Mouse (Mus musculus) liver, adult (tissue): Measurements from ENCODE around the gene Il17rd.

Experiments used
- GATA4 ChIP-seq: IDR thresholded peaks from 2 replicates; pipeline ENCODE4 v1.6.1; 2014; ENCODE audit warnings: mild to moderate bottlenecking, low read length; ENCODE audit not compliant: insufficient replicate concordance

The Il17rd gene

GRCm38 (mm10) chr14:27108748-27109504 is 70.2 kb downstream of the Il17rd start:
- no peak for TF ChIP-seq GATA4

DNA sequence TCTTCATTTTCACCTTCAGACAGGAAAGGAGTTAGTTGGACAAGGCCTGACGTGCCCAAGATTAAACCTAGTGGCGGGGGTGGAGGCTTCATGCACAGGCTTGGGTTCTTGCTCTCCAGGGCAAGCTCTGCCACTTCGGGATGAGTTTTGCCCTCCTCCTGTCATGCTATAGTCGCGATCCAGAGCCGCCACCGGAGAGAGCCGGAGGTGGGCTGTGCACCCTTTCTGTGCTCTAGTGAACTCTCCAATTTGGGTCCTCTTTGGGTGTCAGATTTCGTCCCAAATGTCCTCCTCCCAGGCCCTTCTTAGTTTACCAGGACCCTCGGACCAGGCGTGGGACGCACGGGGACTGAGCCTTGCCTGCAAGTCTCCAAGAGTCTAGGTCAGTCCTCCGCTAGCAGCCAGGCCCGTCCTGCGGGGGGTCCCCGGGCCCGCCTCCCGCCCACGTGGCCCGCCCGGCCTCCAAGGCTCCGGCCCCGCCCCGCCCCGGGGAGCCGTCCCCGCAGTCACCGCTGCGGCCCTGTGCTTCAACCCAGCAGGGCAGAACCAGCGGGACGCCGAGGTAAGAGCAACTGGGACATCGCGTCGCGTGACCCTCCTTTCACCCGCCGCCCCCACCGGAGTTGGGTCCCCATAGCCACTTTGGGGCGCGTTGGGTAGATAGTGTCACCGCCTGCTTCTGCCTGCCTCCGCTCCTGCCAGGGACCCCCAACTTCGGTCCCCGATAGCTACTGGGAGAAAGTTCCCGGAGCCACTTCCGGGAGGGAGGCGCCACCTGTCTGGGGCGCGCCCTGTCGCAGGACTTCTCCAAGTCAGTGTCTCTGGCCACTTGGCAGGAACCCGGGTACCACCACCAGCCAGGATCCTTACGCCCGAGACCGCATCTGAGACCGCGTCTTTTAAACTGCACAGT is 75.9 kb downstream of the Il17rd start, which contains the start of gene Arhgef3:
Arhgef3 (plus strand) TSS at position 538 of the 913 bp plus-strand sequence.
- no peak; the same call in 1 of the 2 replicates for TF ChIP-seq GATA4

- TF ChIP-seq GATA4: no peak
These were observed 76.5 kb downstream of the Il17rd start for GRCm38 (mm10) chr14:27115275-27115660.

DNA sequence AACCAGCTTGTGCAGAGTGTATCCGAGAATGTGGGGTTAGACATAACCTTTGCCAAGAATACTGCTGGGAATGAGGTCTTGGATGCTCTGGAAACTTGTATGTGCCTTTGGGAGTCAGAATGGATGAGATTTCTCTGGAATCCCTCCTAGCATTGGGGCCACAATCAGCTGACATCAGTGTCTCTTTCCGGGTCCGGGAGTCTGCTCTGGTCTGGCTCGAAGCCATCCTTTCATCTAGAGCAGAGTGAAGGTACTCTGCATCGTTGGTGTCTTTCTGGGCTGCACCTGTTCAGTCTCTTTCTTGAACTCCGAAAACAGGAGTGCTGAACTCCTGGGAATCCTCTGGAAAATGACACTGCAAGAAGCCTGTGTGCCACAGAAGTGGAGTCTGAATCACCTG is 77.2 kb downstream of the Il17rd start:
- no peak for TF ChIP-seq GATA4

DNA sequence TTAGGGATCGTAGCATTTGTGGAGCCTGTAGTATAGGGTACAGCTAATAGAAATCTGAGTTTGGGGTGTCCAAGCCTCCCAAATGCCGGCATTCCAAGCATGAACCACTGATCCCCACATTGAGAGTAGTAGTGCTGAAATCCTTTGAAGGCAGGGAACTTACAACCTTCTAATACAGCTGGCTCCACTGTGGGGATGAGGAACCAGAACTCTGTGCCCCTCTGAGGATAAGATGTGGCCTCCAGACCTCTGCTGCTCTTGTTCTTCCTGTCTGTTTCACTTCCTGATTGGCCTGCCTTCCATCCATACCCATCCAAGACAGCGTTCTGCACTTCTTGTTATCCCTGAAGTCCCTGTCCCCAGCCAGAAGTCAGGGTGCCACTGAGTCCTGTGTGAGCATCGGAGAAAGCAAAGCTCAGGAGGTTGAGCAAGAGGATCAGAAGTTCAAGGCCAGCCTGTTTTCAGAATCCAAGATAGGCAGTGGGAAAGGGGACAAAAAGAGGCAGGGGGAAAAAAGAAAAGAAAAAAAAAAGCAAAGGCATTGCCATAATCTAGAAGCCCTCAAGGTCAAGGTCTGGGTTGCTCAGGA is 77.9 kb downstream of the Il17rd start:
- TF ChIP-seq GATA4: no peak

GRCm38 (mm10) chr14:27118546-27118945 is 79.8 kb downstream of the Il17rd start:
- no peak for TF ChIP-seq GATA4

DNA sequence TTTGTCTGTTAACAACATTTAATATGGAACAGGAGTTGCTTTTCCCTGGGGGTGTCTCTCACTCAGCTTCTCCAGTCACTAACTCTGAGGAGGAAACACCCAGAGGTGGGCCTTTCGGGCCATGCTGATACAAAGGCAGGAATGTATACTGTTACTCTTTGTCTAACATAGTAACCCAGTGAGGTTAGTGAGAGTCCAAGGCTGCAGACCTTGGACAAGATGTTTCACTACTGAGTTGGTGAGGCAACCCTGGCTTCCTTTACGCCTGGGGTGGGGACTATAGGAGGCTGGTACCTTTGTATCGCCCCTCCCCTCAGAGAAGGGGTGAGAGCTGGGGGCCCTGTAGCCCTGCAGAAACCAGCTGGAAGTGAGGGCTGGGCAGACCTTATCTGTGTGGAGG is 83.9 kb downstream of the Il17rd start:
- no peak for TF ChIP-seq GATA4

GRCm38 (mm10) chr14:27123543-27123942 is 84.8 kb downstream of the Il17rd start:
- no peak for TF ChIP-seq GATA4

- no peak for TF ChIP-seq GATA4
These were observed 91.3 kb downstream of the Il17rd start for GRCm38 (mm10) chr14:27130031-27130430.

DNA sequence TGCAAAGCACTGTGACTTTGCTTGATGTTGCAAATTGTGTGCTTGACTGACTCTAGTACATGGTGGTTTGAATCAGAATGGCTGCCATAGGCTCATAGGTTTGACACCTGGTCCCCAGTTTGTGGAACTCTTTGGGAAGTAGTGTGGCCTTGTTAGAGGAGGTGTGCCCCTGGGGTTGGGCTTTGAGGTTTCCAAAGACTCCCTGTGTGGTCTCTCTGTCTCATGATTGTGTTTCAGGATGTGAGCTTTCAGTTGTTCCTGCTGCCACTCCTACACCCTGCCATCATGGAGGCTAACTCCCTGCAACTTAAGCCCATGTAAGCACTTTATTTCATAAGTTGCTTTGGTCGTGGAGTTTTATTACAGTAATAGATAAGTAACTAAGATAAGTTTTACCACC is 91.9 kb downstream of the Il17rd start:
- no peak for TF ChIP-seq GATA4

DNA sequence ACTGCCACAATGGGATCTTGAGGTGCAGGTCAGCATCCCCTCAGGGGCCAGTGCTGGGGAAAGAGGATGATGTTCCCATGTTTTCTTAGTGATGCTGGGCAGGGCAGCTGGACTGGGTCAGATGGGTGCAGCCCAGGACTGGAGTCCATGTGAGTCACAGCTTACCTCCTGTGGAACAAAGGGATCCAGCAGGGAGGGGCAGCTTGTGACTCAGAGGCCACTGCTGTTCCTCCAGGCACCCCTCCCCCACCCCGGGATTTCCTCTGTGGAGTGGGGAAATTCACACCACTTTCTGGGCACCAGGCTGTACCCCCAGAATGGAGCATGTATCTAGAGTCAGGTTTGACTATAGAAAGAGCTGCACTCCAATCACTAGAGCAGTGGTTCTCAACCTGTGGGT is 92.8 kb downstream of the Il17rd start:
- TF ChIP-seq GATA4: no peak

GRCm38 (mm10) chr14:27138891-27139290 is 100.2 kb downstream of the Il17rd start:
- no peak for TF ChIP-seq GATA4

DNA sequence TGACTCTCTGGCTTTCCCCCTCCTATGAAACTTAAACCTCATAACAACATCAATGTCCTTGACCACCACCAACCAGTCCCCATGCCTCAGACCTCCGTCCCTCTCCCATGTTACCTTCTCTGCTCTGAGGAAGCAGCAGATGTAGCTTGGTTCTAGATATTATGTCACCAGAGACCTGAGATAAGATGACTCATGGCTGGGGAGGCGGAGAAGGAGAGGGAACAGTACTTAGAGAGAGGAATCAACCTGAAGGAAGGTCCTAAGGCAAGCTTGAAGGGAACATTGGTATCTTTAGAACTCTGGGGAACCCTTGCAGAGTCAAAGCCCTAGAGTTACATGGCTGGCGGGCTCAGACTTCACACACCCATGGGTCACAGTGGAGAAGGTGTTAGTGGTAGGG is 101.2 kb downstream of the Il17rd start:
- no peak for TF ChIP-seq GATA4

GRCm38 (mm10) chr14:27141486-27141885 is 102.7 kb downstream of the Il17rd start:
- no peak for TF ChIP-seq GATA4

GRCm38 (mm10) chr14:27142680-27143079 is 103.9 kb downstream of the Il17rd start:
- no peak for TF ChIP-seq GATA4
